Mouse (Mus musculus): Measurements from ENCODE around the gene Pex5. TPM values are rescaled to one million over a fixed set of nuclear protein-coding genes. Genes with fewer than 3 reads are reported as not detected.
"Not testable (repeated sequence)": the region's sequence is repeated elsewhere in the genome, so short reads cannot be mapped to it uniquely, and the experiment has no call there.

Pex5 gene
- total RNA-seq, 2 experiments from 2014 or later: 60.7 to 70.5 TPM

DNA sequence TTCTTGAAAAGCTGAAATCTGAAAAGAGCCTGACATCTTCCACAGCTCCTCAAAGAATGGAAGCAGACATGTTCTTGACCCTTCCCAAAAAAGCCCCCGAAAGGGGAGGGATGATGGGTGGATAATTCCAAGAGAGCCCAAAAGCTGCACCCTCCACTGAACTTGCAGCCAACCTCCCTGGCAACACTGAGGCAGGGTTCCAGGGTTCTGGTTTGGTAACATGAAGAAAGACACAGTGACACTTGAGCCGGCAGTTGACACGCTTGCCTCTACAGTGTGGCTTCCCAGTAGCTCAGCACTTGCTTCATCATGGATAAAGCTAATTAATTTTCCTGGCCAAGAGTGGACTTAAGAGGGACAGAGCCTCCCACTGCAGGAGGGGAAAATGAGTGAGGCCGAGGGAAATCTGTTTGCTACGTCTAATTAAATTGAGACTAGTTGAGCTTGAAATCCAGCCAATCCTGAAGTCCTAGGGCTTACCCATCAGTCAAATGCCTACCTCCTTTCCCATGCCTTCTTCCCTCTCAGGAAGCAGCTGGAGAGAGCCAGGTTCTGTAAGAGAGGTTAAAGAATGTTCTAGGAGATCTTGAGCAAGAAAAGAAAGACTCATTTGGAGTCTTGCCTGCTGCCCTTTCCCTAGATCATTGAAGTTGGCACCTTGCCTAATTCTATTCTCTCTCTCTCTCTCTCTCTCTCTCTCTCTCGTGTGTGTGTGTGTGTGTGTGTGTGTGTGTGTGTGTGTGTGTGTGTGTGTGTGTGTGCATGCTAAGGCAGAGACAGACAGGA lies 13.1 kb upstream of the Pex5 start:
- DNase-seq (ENCODE audit: low spot score in 2 of 2): no peak

DNA sequence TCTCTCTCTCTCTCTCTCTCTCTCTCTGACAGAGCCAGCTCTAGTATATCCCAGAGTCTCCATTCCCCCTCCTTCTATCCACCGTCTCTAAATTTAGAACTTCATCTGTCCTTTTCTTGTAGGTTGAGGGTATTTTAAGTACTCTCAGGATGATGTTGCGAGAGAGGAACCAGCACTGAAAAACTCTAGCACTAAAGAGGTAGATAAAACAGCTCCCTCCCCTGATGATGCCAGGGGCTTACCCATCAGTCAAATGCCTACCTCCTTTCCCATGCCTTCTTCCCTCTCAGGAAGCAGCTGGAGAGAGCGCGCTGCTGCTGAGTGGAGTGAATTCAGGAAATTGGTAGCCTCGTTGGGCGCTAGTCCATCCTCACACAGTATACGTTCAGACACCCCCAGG lies 12.4 kb upstream of the Pex5 start:
- no peak for DNase-seq (ENCODE audit: low spot score in 2 of 2)

DNA sequence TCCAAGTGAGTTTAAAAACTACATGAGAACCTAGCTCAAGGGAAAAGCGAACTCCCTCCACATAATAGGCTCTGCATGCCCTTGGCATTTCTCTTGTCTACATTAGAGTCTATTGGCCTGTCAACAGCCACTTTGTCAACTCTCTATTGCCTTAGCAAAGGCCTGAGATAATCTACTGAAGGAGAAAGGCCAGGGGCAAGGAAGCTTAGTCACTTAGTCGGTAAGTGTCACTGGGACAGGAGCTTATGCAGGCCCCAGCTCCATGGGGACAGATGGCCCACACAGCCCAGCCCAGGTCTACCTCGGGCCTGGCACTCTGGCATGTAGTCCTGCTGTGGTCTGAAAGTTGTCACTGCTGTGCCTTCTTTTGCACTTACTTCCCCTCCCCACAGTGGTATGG lies 11.7 kb upstream of the Pex5 start:
- DNase-seq (ENCODE audit: low spot score in 2 of 2): no peak

DNA sequence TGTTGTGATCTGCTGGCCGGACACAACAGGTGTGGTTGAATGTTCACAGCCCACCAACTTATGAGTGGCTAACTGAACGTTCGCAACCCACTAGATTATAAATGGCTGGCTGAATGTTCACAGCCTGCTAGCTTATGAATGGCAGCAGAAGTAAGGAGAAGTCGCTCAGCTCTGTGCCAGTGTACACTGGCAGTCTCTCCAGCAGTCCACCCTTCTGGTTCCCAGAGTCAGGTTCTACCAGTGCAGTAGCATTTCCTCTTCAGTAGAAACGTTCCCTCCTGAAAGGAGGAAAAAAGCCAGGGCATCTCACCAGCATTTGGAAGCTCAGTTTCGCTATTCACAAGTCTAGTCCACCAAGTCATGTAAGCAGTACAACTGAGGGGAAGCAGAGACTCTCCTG lies 10.7 kb upstream of the Pex5 start:
- DNase-seq (ENCODE audit: low spot score in 2 of 2): no peak

DNA sequence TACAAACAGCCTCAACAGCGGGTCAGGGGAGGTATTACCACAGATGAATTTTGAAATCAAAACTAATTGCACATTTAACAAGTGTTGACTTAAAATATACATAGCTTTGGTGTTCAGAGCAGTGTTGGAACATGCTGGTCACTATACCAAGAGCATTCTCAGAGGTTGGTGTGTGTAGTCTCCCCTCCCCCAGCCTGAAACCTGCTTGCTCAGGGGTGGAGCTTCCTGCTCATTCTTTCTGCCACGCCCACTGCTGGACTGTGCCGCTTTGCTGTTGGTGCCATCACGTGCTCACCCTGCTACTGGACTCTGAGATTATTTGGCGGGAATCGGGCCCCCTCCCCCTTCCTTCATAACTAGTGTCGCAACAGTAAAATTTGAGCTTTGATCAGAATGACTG lies 10.2 kb upstream of the Pex5 start:
- not testable (repeated sequence) for DNase-seq (ENCODE audit: low spot score in 2 of 2)

DNA sequence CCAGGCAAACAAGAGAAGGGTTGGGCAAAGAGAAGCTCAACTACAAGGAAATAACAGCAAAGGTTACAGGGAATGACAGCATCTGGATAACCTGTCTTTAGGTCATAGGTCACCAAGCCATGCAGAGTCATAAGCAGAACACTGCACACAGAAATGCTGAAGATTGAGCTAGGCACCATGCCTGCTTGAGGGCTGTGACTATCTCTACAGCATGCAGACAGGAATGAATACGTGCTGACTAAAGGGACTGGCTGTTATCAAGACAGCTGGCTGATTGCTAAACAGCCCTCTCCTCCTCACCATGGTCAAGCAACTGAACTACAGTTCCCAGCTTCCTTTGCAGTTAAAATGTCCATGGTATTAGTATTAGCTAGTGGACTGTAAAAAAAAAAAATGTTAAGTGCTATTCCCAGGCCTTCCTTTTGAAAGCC lies 9.2 kb upstream of the Pex5 start:
- no peak for DNase-seq (ENCODE audit: low spot score in 2 of 2)

DNA sequence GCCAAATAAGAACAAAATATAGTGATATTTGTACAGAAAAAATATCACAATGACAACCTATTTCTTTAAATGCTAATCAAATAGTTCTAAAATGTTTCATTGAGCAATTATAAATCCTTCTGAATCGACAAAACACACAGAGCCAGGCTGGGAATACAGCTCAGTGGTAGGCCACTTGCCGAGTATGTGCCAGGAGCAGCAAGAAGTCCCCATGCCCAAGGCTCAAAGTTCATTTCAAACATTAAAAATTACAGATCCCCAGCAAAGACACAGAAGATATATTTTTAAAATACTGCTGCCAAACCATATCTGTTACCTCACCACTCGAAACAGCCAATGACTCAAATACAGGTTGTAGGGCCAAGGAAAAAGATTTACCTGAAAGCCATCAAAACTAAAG lies 3.8 kb upstream of the Pex5 start:
- DNase-seq (ENCODE audit: low spot score in 2 of 2): no peak

DNA sequence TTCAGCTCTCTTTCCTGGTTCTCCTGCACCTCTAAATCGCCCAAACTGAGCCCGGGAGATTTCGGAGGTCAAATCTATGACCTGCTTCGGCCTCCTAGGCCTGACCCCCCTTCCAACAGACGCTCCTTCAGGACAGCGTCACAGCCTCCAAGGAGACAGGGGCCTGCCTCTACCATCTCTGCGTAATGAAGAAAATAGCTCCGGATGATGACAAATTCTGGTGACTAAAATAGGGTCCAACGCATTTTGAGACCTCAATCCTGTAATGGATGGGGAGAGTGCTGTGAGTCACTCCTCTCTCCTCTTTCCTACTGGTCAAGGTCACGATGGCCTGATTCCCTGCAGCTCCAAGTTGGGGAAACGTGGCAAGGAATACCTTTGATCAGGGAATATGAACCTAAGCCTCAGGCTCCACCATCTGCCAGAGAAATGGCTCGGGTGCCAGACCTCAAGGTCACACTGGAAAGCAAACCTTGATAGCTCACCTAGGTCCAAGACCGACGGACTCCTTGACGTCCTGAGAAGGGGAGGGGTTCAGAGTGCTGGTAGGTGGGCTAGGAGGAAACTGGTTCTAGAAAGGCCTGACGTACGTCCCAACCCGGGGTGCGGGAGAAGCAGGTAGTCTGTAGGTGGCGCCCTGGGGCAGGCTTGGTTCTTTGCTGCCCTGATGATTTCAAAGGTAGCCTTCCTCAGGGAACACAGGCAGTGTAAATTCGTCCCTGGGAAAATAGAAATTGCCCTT lies 651 bp upstream of the Pex5 start:
- DNase-seq (ENCODE audit: low spot score in 2 of 2): peak; percentile 88 to 89

DNA sequence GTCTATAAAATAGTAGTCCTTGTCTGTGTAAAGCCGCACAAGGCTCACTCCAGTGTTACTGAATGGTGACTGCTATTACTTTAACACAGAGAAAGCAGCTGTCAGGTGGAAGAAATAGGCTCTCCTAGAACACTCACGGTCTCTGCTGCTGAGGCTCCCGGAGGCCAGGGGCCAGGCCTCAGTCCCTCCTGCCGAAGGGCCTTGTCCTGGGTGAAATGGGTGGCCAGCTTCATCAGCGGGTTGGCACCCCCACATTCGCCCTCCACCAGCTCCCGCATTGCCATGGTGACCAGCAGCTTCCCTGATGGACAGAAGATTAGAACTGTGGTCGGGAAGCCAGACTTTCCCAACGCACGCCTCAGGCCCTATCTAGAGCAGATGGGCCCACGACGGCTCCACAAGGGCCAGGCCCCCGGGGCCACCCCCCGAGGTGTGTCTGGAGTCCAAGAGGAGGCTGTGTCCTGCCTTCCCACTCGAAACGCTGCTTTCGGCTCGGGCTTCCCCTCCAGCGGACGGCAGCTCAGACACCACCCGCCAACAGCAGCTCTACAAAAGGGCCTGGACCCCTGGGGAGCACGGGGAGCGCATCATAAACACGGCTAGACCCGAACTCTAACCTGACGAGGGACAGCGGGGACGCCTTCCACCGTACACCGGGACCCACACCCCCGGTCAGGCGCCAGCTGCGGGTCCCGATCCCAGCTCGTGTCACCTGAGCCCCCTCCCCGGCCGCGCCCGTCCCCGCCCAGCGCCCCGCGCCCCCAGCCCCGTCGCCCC lies 529 bp downstream of the Pex5 start:
- DNase-seq (ENCODE audit: low spot score in 2 of 2): peak in 1 of 2 experiments; percentile 47

DNA sequence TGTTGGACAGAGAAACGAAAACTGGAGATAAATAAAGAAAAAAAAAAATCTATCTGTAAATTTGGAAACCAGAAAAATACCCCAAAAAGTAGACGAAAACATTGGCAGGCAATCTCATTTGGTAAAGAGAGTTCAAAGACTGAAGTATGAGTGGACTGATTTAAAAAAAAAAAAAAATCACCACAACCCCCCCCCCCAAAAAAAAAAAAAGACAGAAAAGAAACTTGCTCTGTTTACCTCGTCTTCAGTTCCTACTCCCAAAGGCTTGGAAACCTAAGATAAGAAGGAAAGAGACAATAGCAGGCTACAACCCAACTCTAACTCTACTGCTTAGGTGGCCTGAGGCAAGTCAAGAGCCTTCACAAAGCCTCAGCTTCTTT lies 1.1 kb downstream of the Pex5 start:
- no peak for DNase-seq (ENCODE audit: low spot score in 2 of 2)

DNA sequence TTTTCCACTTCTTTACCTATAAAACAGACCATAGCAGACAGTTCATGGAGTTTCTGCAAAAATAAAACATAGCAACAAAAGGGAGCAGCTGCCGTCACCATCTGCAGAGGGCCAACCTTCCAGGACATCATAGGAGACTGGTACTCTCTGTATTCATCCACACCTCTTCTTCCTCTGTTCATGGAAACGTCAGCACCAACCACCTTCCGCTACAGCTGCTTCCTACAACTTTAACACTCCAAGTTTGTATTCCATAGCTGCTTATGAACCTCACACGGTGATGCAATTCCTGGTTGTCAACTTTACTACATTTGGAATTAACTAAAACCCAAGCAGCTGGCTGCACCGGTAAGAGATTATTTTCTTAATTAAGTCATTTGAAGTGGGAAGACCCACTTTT lies 6.5 kb downstream of the Pex5 start:
- no peak for DNase-seq (ENCODE audit: low spot score in 2 of 2)

DNA sequence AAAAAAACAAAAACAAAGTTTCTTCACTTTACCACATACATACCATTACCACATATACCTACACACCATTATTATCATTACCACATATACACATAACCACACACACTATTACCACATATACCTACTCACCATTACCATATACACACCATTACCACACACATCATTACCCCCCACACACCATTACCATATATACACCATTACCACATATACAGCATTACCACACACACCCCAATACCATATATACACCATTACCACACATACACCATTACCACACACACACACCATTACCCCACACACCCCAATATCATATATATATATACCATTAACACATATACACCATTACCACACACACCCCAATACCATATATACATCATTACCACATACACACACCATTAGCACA lies 7.7 kb downstream of the Pex5 start:
- DNase-seq (ENCODE audit: low spot score in 2 of 2): no peak

DNA sequence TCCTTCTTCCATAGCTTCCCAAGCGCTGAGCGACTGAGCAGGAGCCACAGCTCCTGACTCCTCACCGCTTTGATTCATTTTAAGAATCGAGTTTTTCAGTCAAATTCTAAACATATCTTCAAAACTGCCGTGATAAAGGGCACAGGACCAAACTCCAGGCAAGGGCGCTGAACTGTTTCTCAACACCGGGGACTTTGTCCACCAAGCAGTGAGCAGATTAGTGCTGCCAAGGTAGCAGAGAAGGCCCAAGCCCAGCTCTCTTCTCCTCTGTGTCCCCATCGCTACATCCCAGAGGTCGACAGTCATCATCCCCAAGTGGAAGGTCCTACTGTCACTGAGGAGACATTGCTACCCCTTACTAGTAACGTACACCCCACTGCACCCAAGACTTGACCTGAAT lies 8.5 kb downstream of the Pex5 start:
- DNase-seq (ENCODE audit: low spot score in 2 of 2): no peak

DNA sequence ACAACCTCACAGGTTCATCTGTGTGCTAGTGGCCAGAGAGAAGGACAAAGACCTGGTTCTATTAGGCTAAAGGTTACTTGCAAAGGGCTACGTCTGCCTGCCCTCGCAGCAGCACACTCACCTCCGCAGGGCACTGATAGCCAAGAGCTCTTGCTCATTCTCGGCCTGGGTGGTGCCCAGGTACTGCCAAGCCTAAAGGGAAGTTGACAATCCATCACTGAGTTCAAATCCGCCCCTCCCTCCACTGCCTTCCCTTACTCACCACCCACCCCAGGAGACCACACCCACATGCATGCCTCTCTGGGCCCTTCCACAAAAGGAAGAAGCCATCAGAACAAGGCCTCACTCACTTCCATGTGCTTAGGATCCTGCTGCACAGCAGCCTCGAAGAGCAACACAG lies 15.1 kb downstream of the Pex5 start:
- no peak for DNase-seq (ENCODE audit: low spot score in 2 of 2)

DNA sequence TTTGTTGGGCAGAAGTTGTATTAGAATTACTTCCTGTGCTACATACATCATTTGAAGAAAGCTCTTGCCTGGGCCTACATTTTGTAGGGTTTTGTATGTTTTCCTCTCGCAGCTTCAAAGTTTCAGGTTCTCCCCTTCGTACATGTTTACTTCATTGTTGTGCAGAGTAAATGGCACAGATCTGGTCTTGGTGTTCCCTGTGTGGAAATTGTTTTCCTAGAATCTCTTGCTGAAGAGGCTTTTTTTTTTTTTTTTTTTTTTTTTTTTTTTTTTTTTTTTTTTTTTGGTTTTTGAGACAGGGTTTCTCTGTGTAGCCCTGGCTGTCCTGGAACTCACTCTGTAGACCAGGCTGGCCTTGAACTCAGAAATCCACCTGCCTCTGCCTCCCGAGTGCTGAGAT lies 19.9 kb downstream of the Pex5 start:
- DNase-seq (ENCODE audit: low spot score in 2 of 2): not testable (repeated sequence)

DNA sequence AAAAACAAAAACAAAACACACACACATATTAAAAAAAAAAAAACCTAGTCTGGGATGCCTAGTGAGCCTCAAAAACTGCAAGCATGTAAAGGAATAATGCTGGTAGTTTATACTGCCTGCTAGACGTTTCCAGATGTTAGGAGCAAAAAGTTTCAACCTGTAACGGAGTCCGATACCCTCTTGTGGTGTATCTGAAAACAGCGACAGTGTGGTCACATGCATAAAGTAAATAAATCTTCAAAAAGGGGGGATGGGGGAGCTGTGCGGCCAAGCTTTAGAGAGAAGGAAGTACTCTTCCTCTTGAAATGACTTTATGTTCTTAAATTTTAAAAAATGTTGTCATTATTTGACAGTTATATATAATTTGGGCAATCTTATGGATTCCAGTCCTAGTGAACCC lies 34.7 kb downstream of the Pex5 start:
- DNase-seq (ENCODE audit: low spot score in 2 of 2): no peak

DNA sequence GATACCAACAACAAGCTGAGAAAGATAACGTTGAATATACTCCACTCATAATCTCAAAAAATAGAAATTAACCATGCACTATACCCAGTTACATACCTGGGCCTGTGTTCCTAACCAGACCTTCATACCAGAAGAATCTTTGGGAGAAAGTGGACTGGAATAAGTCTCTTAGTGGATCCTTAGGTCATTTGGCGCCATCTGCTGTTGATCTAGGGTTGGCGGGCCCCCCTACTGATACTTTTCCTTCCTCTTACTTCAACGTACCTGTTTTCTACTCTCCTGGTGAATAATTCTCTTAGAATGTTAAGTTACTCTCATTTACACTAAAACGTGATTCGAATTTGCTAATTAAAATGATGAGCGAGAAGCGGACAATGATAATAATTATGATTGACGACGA lies 35.5 kb downstream of the Pex5 start:
- DNase-seq (ENCODE audit: low spot score in 2 of 2): peak; percentile 59 to 75

DNA sequence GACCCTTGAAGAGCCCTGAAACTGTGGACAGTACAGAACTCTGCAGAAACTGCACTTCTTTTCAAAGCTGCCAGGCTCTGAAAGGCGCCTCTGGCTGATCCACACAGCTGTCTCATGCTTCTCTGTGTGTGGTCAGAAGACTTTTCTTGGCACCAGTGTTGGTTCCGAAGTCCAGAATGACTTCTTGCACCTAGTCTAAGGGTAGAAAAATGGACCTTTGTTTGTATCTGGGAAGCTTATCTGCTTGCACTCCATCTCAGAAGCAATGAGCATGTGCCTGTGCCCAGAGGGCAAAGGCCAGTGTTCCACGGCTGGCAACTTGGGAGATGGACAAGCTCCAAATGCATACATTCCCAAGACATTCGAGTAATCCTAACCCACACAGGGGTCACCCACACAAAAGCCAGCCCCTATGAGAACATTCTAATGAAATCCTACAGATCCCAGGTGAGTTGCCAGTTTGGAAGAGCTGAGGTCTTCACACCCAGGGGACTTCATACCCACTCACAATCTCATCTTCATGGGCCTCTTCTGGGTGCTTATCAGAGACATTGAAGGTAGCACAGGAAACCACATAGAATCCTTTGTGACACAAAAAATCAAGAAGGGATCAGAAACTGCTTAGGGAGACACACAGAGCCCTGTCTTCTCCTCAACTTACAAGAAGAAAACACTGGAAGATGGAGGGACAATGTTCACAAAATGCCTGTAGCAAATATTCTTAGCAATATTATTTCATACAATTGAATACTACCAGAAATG lies 37.2 kb downstream of the Pex5 start:
- DNase-seq (ENCODE audit: low spot score in 2 of 2): no peak

DNA sequence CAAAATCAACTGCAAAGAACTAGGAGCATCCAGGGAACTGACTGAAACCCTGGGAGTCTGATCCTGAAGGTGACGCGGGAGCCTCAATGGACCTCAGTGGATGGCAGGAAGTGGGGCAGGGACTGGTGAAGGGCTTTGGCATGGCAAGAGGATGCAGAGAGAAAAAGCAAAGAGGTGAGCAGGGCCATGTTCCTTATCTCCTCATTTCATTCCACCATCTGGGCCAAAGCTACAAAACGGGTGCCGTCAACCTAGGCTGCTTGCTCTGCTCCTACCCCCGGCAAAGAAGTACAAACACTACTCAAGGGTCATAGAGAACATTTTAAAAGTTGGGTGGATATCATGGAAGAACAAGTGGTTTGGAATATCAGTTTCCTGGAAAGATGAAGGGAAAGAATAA lies 38.6 kb downstream of the Pex5 start:
- no peak for DNase-seq (ENCODE audit: low spot score in 2 of 2)

DNA sequence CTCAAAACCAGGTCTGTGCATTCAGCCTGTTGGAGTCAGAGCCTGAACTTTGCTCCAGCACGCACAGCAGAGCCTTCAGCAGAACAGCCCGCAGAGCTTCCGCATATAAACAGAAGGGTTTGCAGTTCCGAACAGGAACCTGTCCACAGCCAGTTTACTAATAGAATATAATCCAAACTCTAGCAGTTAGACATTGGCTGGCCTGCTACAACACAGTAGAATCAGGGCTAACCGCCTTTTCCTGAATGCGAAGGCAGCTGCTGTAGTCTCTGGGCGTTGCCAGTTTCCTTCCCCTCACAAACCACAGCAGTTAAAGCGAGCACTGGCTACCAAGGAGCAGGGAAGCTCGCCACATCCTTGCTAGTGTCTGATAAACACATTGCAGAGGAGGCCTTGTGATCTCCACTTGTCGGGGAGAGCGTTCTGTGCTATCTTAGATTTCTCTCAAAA lies 39.4 kb downstream of the Pex5 start:
- DNase-seq (ENCODE audit: low spot score in 2 of 2): no peak

DNA sequence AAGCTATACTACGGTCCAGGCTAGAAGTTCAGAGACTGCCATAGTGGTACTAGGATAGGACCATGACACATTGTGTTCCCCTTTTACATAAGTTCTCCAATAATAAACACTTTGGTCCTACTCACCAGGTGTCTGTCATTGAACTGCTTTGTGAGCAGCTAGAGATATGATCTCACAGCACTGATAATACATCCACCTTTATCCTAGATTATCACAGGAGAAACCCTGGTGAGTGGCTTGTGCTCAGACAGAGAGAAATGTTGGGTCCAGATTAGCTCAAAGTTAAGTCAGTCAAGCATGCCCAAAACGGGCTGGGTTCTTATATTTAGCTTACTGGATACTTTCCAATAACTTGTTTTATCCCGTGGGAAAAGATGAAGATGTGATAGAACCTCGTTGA lies 40.2 kb downstream of the Pex5 start:
- DNase-seq (ENCODE audit: low spot score in 2 of 2): no peak

All from left cerebral cortex, adult 18-20 months (tissue).